Mouse (Mus musculus) stomach, postnatal 0 days (tissue): Measurements from ENCODE around the gene 9130230L23Rik.

Source experiments
- CTCF ChIP-seq: IDR thresholded peaks from 2 replicates; pipeline ENCODE4 v1.5.1; 2016; ENCODE audit warnings: antibody characterized with exemption, low read depth, mild to moderate bottlenecking, moderate library complexity
- EP300 ChIP-seq: optimal IDR thresholded peaks from 2 replicates; pipeline ENCODE3; 2016; ENCODE audit warnings: antibody characterized with exemption

DNA sequence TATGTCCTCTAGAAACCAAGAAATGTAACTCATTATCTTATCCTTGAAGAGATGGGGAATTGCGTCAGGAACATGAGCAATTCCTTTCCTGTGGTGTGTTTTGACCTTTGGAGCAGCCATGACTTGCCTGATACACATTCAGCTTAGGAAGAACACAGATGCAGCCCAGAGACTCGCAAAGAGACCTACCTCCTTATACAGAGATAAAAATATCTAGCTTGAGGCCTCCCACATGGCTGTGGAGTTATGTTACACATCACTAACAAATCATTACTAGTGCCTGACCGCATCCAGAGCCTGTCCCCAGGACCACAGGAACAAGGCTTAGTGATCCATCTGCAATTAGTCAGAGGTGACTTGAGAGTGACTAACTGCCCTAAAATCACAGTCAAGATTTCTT is 42.3 kb upstream of the 9130230L23Rik start:
- TF ChIP-seq CTCF, result no peak
- TF ChIP-seq EP300, result no peak
